Mouse (Mus musculus): ENCODE measurements around the gene Tex10. TPM values are rescaled to one million over a fixed set of nuclear protein-coding genes. Genes with fewer than 3 reads are reported as not detected.

The Tex10 gene
- polyA plus RNA-seq, 1 experiment from 2014 or later = 41.8 TPM

DNA sequence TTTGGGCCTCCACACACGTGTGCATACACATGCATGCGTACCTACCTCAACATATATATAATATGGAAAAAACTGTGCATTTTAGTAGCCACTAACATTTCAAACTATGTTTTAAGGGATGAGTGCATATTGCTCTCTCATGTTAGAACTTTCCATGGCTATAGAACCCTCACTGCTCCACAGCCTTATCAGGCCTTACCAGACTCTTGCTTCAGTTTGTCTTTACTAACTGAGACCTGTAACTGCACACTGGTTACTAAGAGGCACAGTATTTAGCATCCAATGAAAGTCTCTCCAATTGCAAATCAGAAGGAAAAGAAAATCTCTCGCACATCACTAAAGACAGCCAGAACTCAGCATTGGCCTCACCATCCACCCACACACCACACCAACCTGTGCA, 76.3 kb downstream of the Tex10 start:
- Histone ChIP-seq H3K4me3 (replicated peaks) (no peak overlapping the region), H3K4me2 (replicated peaks) (no peak overlapping the region), H3K9ac (replicated peaks) (no peak overlapping the region), H3K27ac (no peak overlapping the region), H3K4me1 (replicated peaks) (no peaks in the 10 kb centered on the region), H3K27me3 (no peaks in the 10 kb centered on the region), H3K9me3 (no peaks in the 10 kb centered on the region), H3K36me3 (peaks cover 9% of the 10 kb centered on the region; the same call in 1 of the 2 replicates)
- no peak for ATAC-seq
- WGBS = 92% methylated on average over 3 of the region's 3 CpGs

DNA sequence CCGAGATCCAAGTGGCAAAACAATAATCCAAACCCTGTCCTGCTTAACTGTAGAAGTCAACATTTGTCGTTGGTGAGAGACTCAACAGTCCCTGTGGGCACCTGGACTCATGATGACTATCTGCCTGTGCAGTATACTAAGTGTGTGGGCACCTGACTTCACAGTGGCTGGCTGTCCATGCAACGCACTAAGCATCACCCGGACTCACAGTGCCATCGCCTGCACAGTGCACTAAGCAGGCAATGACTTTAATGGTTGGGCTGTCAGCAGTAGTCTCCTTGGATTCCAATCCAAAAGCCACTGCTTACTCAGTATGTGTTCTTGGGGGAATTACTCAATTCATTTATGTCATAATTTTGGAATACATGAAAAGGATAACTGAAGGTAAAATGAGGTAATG, 90.8 kb downstream of the Tex10 start:
- 80% methylated on average over 5 of the region's 5 CpGs for WGBS
- no peak for ATAC-seq
- no peaks in the 10 kb centered on the region for H3K9me3 ChIP-seq
- H3K9ac ChIP-seq (replicated peaks) = no peak overlapping the region
- H3K36me3 ChIP-seq = no peaks in the 10 kb centered on the region
- no peak overlapping the region for H3K4me2 ChIP-seq (replicated peaks)
- no peak overlapping the region for H3K27ac ChIP-seq
- no peak overlapping the region for H3K4me3 ChIP-seq (replicated peaks)
- no peaks in the 10 kb centered on the region for H3K4me1 ChIP-seq (replicated peaks)
- no peaks in the 10 kb centered on the region for H3K27me3 ChIP-seq

DNA sequence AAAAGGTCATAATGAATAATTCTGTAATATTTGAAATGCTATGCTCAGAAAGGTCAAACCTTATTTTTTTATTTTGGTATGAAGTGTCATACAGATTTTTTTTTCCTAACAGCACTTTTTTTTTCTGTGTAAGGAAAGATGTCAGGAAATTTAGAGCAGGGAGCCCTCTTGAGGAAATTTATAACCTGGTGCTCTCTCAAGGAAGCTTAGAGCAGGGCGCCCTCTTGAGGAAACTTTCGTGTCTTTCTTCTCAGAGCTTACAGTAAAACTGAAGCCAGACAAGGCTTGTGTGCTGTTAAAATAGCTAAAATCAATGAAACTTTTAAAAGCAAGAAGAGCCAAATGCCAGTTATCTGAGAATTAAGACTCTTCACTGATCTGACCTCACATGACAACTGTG, 92.3 kb downstream of the Tex10 start:
- no peaks in the 10 kb centered on the region for H3K36me3 ChIP-seq
- no peak overlapping the region for H3K27ac ChIP-seq
- H3K4me1 ChIP-seq (replicated peaks) = no peaks in the 10 kb centered on the region
- no peak overlapping the region for H3K4me3 ChIP-seq (replicated peaks)
- 0 out of 2 replicates have a peak, but pooled peaks have one; percentile 69 for ATAC-seq
- H3K27me3 ChIP-seq = no peaks in the 10 kb centered on the region
- H3K4me2 ChIP-seq (replicated peaks) = no peak overlapping the region
- WGBS = 0% methylated on average over 2 of the region's 2 CpGs
- no peak overlapping the region for H3K9ac ChIP-seq (replicated peaks)
- H3K9me3 ChIP-seq = no peaks in the 10 kb centered on the region

Other genes with a start within 250 kb of the Tex10 start
- 60.6 and 62.5 TPM in 2 replicates for gene Erp44, start 193.9 kb downstream of the Tex10 start, polyA plus RNA-seq (2015; fragmentation: Nextera tagmentation; extraction: Ambion mirVana)
- 7.6 and 7.7 TPM in 2 replicates for gene Invs, start 193.7 kb downstream of the Tex10 start, polyA plus RNA-seq (2015; fragmentation: Nextera tagmentation; extraction: Ambion mirVana)
- gene Msantd3, start 66.5 kb upstream of the Tex10 start, polyA plus RNA-seq (2015; fragmentation: Nextera tagmentation; extraction: Ambion mirVana) = 45.6 and 50.3 TPM in 2 replicates
- gene Tmeff1, start 111.7 kb upstream of the Tex10 start, polyA plus RNA-seq (2015; fragmentation: Nextera tagmentation; extraction: Ambion mirVana) = 196 and 263 TPM in 2 replicates
- gene Cavin4, start 190.1 kb upstream of the Tex10 start, polyA plus RNA-seq (2015; fragmentation: Nextera tagmentation; extraction: Ambion mirVana) = 2.2 and 2.8 TPM in 2 replicates